Mouse (Mus musculus): ENCODE measurements around the gene Tnfaip1. TPM values are rescaled to one million over a fixed set of nuclear protein-coding genes. Genes with fewer than 3 reads are reported as not detected.

Tnfaip1 gene
- polyA plus RNA-seq, 1 experiment from 2014 or later, result 59.2 TPM

Other genes with a start within 250 kb of the Tnfaip1 start
- gene BC030499, start 245.5 kb downstream of the Tnfaip1 start, polyA plus RNA-seq (2014; fragmentation: Nextera tagmentation; extraction: Ambion mirVana), result 0.16 and 0.35 TPM in 2 replicates
- gene Spag5, start 234.8 kb downstream of the Tnfaip1 start, polyA plus RNA-seq (2014; fragmentation: Nextera tagmentation; extraction: Ambion mirVana), result 5.6 and 9.2 TPM in 2 replicates
- 278 and 292 TPM in 2 replicates for gene Aldoc, start 213.4 kb downstream of the Tnfaip1 start, polyA plus RNA-seq (2014; fragmentation: Nextera tagmentation; extraction: Ambion mirVana)
- 76.4 and 76.5 TPM in 2 replicates for gene Pigs, start 207.9 kb downstream of the Tnfaip1 start, polyA plus RNA-seq (2014; fragmentation: Nextera tagmentation; extraction: Ambion mirVana)
- 82.6 and 95.8 TPM in 2 replicates for gene Unc119, start 192.8 kb downstream of the Tnfaip1 start, polyA plus RNA-seq (2014; fragmentation: Nextera tagmentation; extraction: Ambion mirVana)
- gene Foxn1, start 149.8 kb downstream of the Tnfaip1 start, polyA plus RNA-seq (2014; fragmentation: Nextera tagmentation; extraction: Ambion mirVana), result not detected in 2 replicates
- not detected in 2 replicates for gene Slc13a2, start 114.1 kb downstream of the Tnfaip1 start, polyA plus RNA-seq (2014; fragmentation: Nextera tagmentation; extraction: Ambion mirVana)
- 25.2 and 25.5 TPM in 2 replicates for gene Slc46a1, start 70.6 kb downstream of the Tnfaip1 start, polyA plus RNA-seq (2014; fragmentation: Nextera tagmentation; extraction: Ambion mirVana)
- gene Sarm1, start 38.6 kb downstream of the Tnfaip1 start, polyA plus RNA-seq (2014; fragmentation: Nextera tagmentation; extraction: Ambion mirVana), result 52.0 and 55.1 TPM in 2 replicates
- 178 and 201 TPM in 2 replicates for gene Vtn, start 37.2 kb downstream of the Tnfaip1 start, polyA plus RNA-seq (2014; fragmentation: Nextera tagmentation; extraction: Ambion mirVana)
- gene Sebox, start 32.9 kb downstream of the Tnfaip1 start, polyA plus RNA-seq (2014; fragmentation: Nextera tagmentation; extraction: Ambion mirVana), result 0.21 TPM in 1 of 2 replicates, not detected in the other
- gene Tmem199, start 24.2 kb downstream of the Tnfaip1 start, polyA plus RNA-seq (2014; fragmentation: Nextera tagmentation; extraction: Ambion mirVana), result 96.1 and 101 TPM in 2 replicates
- gene Poldip2, start 24.1 kb downstream of the Tnfaip1 start, polyA plus RNA-seq (2014; fragmentation: Nextera tagmentation; extraction: Ambion mirVana), result 168 and 176 TPM in 2 replicates
- 120 and 123 TPM in 2 replicates for gene Ift20, start within 50 bp of the Tnfaip1 start, polyA plus RNA-seq (2014; fragmentation: Nextera tagmentation; extraction: Ambion mirVana)
- gene Tmem97, start 14.4 kb upstream of the Tnfaip1 start, polyA plus RNA-seq (2014; fragmentation: Nextera tagmentation; extraction: Ambion mirVana), result 38.2 and 49.3 TPM in 2 replicates
- 27.4 and 29.3 TPM in 2 replicates for gene Nlk, start 161.0 kb upstream of the Tnfaip1 start, polyA plus RNA-seq (2014; fragmentation: Nextera tagmentation; extraction: Ambion mirVana)
- gene Ccnq, start 215.4 kb upstream of the Tnfaip1 start, polyA plus RNA-seq (2014; fragmentation: Nextera tagmentation; extraction: Ambion mirVana), result 31.8 and 32.0 TPM in 2 replicates

Data from hindbrain, embryonic 14.5 days (tissue).